Mouse (Mus musculus): ENCODE results near the gene Fam205c. TPM values are rescaled to one million over a fixed set of nuclear protein-coding genes. Genes with fewer than 3 reads are reported as not detected.
A peak's percentile ranks its signal among the peaks of the same experiment; 100 is the strongest.

The Fam205c gene
- total and polyA plus RNA-seq, 3 experiments, result 0.05 TPM; not detected in 1

- Histone ChIP-seq H3K27me3 (ENCODE audit: insufficient read depth, low read length) (no peaks in the 10 kb centered on the region), H3K9me3 (replicated peaks) (no peaks in the 10 kb centered on the region), H3K4me3 (ENCODE audit: low read depth, low read length) (no peak overlapping the region), H3K4me1 (ENCODE audit: insufficient read depth, low read depth, low read length) (peaks cover 10% of the 10 kb centered on the region; the same call in 1 of the 2 replicates), H3K36me3 (replicated peaks) (no peaks in the 10 kb centered on the region)
- no peak for DNase-seq (ENCODE audit: low spot score)
- TF ChIP-seq TAL1 (conservative IDR thresholded peaks at IDR 0.05; ENCODE audit: low read depth, low read length) (no peak), POLR2AphosphoS5 (IDR thresholded peaks at IDR 0.05; ENCODE audit: insufficient replicate concordance, low read depth, low read length) (no peak), GATA1 (IDR thresholded peaks at IDR 0.05; ENCODE audit: borderline replicate concordance, low read length) (no peak), CTCF (IDR thresholded peaks at IDR 0.05; ENCODE audit: low read depth, low read length) (no peak), GATA2 (IDR thresholded peaks at IDR 0.05; ENCODE audit: borderline replicate concordance, low read depth, low read length) (no peak)
- no peak for ATAC-seq (ENCODE audit: extremely low read depth, insufficient number of reproducible peaks, low FRiP score, poor library complexity, severe bottlenecking)
These were observed 17.1 kb upstream of the Fam205c start for GRCm38 (mm10) chr4:42891176-42891575.

- H3K4me1 ChIP-seq (ENCODE audit: insufficient read depth, low read depth, low read length), result peaks cover 9% of the 10 kb centered on the region
- no peak for TF ChIP-seq POLR2AphosphoS5 (IDR thresholded peaks at IDR 0.05; ENCODE audit: insufficient replicate concordance, low read depth, low read length)
- no peak for TF ChIP-seq CTCF (IDR thresholded peaks at IDR 0.05; ENCODE audit: low read depth, low read length)
- no peak for TF ChIP-seq TAL1 (conservative IDR thresholded peaks at IDR 0.05; ENCODE audit: low read depth, low read length)
- TF ChIP-seq GATA1 (IDR thresholded peaks at IDR 0.05; ENCODE audit: borderline replicate concordance, low read length), result no peak
- no peak for TF ChIP-seq GATA2 (IDR thresholded peaks at IDR 0.05; ENCODE audit: borderline replicate concordance, low read depth, low read length)
- H3K9me3 ChIP-seq (replicated peaks), result no peaks in the 10 kb centered on the region
- H3K4me3 ChIP-seq (ENCODE audit: low read depth, low read length), result no peak overlapping the region
- no peaks in the 10 kb centered on the region for H3K36me3 ChIP-seq (replicated peaks)
- no peak for ATAC-seq (ENCODE audit: extremely low read depth, insufficient number of reproducible peaks, low FRiP score, poor library complexity, severe bottlenecking)
- no peak for DNase-seq (ENCODE audit: low spot score)
- no peaks in the 10 kb centered on the region for H3K27me3 ChIP-seq (ENCODE audit: insufficient read depth, low read length)
These were observed 14.8 kb upstream of the Fam205c start for GRCm38 (mm10) chr4:42888806-42889205.

- H3K9me3 ChIP-seq (replicated peaks), result no peaks in the 10 kb centered on the region
- ATAC-seq (ENCODE audit: extremely low read depth, insufficient number of reproducible peaks, low FRiP score, poor library complexity, severe bottlenecking) (no peak), DNase-seq (ENCODE audit: low spot score) (no peak)
- H3K27me3 ChIP-seq (ENCODE audit: insufficient read depth, low read length), result no peaks in the 10 kb centered on the region
- no peak overlapping the region for H3K4me3 ChIP-seq (ENCODE audit: low read depth, low read length)
- TF ChIP-seq POLR2AphosphoS5 (IDR thresholded peaks at IDR 0.05; ENCODE audit: insufficient replicate concordance, low read depth, low read length) (no peak), GATA2 (IDR thresholded peaks at IDR 0.05; ENCODE audit: borderline replicate concordance, low read depth, low read length) (no peak)
- peaks cover 16% of the 10 kb centered on the region for H3K4me1 ChIP-seq (ENCODE audit: insufficient read depth, low read depth, low read length)
- no peaks in the 10 kb centered on the region for H3K36me3 ChIP-seq (replicated peaks)
These were observed 12.9 kb upstream of the Fam205c start for GRCm38 (mm10) chr4:42886926-42887325.

- Histone ChIP-seq H3K9me3 (replicated peaks) (peaks cover 3% of the 10 kb centered on the region), H3K27me3 (ENCODE audit: insufficient read depth, low read length) (no peaks in the 10 kb centered on the region), H3K4me1 (ENCODE audit: insufficient read depth, low read depth, low read length) (peaks cover 62% of the 10 kb centered on the region), H3K36me3 (replicated peaks) (peaks cover 14% of the 10 kb centered on the region), H3K4me3 (ENCODE audit: low read depth, low read length) (peak overlapping the region; percentile 35; the same call in 1 of the 2 replicates)
- DNase-seq (ENCODE audit: low spot score) (no peak), ATAC-seq (ENCODE audit: extremely low read depth, insufficient number of reproducible peaks, low FRiP score, poor library complexity, severe bottlenecking) (no peak)
- TF ChIP-seq POLR2AphosphoS5 (IDR thresholded peaks at IDR 0.05; ENCODE audit: insufficient replicate concordance, low read depth, low read length), result no peak
- TF ChIP-seq GATA2 (IDR thresholded peaks at IDR 0.05; ENCODE audit: borderline replicate concordance, low read depth, low read length), result no peak
- no peak for TF ChIP-seq GATA1 (IDR thresholded peaks at IDR 0.05; ENCODE audit: borderline replicate concordance, low read length)
- no peak for TF ChIP-seq TAL1 (conservative IDR thresholded peaks at IDR 0.05; ENCODE audit: low read depth, low read length)
- no peak for TF ChIP-seq CTCF (IDR thresholded peaks at IDR 0.05; ENCODE audit: low read depth, low read length)
These were observed 6.6 kb upstream of the Fam205c start for GRCm38 (mm10) chr4:42880677-42880948.

GRCm38 (mm10) chr4:42879829-42880676 is 6.0 kb upstream of the Fam205c start:
- peaks cover 65% of the 10 kb centered on the region for H3K4me1 ChIP-seq (ENCODE audit: insufficient read depth, low read depth, low read length)
- H3K36me3 ChIP-seq (replicated peaks), result peaks cover 16% of the 10 kb centered on the region
- peak overlapping the region; percentile 35; the same call in 1 of the 2 replicates for H3K4me3 ChIP-seq (ENCODE audit: low read depth, low read length)
- H3K27me3 ChIP-seq (ENCODE audit: insufficient read depth, low read length), result no peaks in the 10 kb centered on the region
- DNase-seq (ENCODE audit: low spot score) (peak; percentile 67), ATAC-seq (ENCODE audit: extremely low read depth, insufficient number of reproducible peaks, low FRiP score, poor library complexity, severe bottlenecking) (peak; percentile 89)
- TF ChIP-seq TAL1 (conservative IDR thresholded peaks at IDR 0.05; ENCODE audit: low read depth, low read length) (peak; percentile 99), GATA2 (IDR thresholded peaks at IDR 0.05; ENCODE audit: borderline replicate concordance, low read depth, low read length) (peak; percentile 84; the same call in 1 of the 2 replicates), GATA1 (IDR thresholded peaks at IDR 0.05; ENCODE audit: borderline replicate concordance, low read length) (no peak), POLR2AphosphoS5 (IDR thresholded peaks at IDR 0.05; ENCODE audit: insufficient replicate concordance, low read depth, low read length) (no peak)
- peaks cover 3% of the 10 kb centered on the region for H3K9me3 ChIP-seq (replicated peaks)

GRCm38 (mm10) chr4:42877657-42878056 is 3.6 kb upstream of the Fam205c start:
- TF ChIP-seq TAL1 (conservative IDR thresholded peaks at IDR 0.05; ENCODE audit: low read depth, low read length) (peak; percentile 16; the same call in 1 of the 2 replicates), POLR2AphosphoS5 (IDR thresholded peaks at IDR 0.05; ENCODE audit: insufficient replicate concordance, low read depth, low read length) (no peak), GATA1 (IDR thresholded peaks at IDR 0.05; ENCODE audit: borderline replicate concordance, low read length) (no peak)
- ATAC-seq (ENCODE audit: extremely low read depth, insufficient number of reproducible peaks, low FRiP score, poor library complexity, severe bottlenecking), result no peak

More at GRCm38 (mm10) chr4:42877657-42878056, 3.6 kb upstream of the Fam205c start:
- no peak for DNase-seq (ENCODE audit: low spot score)
- Histone ChIP-seq H3K4me3 (ENCODE audit: low read depth, low read length) (no peak overlapping the region), H3K4me1 (ENCODE audit: insufficient read depth, low read depth, low read length) (peaks cover 75% of the 10 kb centered on the region), H3K27me3 (ENCODE audit: insufficient read depth, low read length) (no peaks in the 10 kb centered on the region), H3K9me3 (replicated peaks) (peaks cover 3% of the 10 kb centered on the region), H3K36me3 (replicated peaks) (peaks cover 34% of the 10 kb centered on the region)

All from G1E (cell line).